Mouse (Mus musculus) megakaryocyte, embryonic 14.5 days (primary cell): ENCODE results near the gene Pi4k2a. TPM values are rescaled to one million over a fixed set of nuclear protein-coding genes. Genes with fewer than 3 reads are reported as not detected.

Experiments used
- H3K27me3 ChIP-seq: replicated peaks from 2 replicates; pipeline ENCODE3; 2012; ENCODE audit warnings: inconsistent platforms
- H3K36me3 ChIP-seq: replicated peaks from 2 replicates; pipeline ENCODE3; 2012; ENCODE audit warnings: low read length, inconsistent platforms, mixed read lengths
- H3K4me1 ChIP-seq: 2 replicates; pipeline ENCODE4 v1.6.1; 2012; ENCODE audit warnings: inconsistent platforms
- H3K4me3 ChIP-seq: replicated peaks from 2 replicates; pipeline ENCODE3; 2012; ENCODE audit warnings: moderate library complexity, mild to moderate bottlenecking, inconsistent platforms
- H3K9me3 ChIP-seq: 2 replicates; pipeline ENCODE4 v1.6.1; 2012; ENCODE audit warnings: inconsistent platforms
- FLI1 ChIP-seq: IDR thresholded peaks from 2 replicates; pipeline ENCODE4 v1.6.1; 2012; ENCODE audit warnings: low read length, inconsistent platforms, mixed read lengths
- GATA1 ChIP-seq: IDR thresholded peaks from 3 replicates; pipeline ENCODE4 v1.6.1; 2012; ENCODE audit warnings: mixed read lengths, low read length, inconsistent platforms, borderline replicate concordance
- polyA plus RNA-seq: library from polyadenylated mRNA; stranded (reverse); fragments of >175 nt; gene quantifications from 2 replicates; pipeline ENCODE4 v1.2.3, GENCODE M21; 2012; ENCODE audit warnings: low replicate concordance; ENCODE audit not compliant: insufficient read depth

Pi4k2a gene
- polyA plus RNA-seq, 1 experiment, result 14.6 TPM

GRCm38 (mm10) chr19:42151990-42152389, 61.7 kb downstream of the Pi4k2a start:
- H3K4me1 ChIP-seq, result peaks cover 58% of the 10 kb centered on the region
- H3K36me3 ChIP-seq, result peaks cover 12% of the 10 kb centered on the region
- no peaks in the 10 kb centered on the region for H3K9me3 ChIP-seq
- peaks cover 14% of the 10 kb centered on the region for H3K27me3 ChIP-seq
- H3K4me3 ChIP-seq, result no peak overlapping the region
- TF ChIP-seq GATA1 (no peak), FLI1 (no peak)

- TF ChIP-seq GATA1 (no peak), FLI1 (no peak)
Observed at GRCm38 (mm10) chr19:42157493-42158237, 67.4 kb downstream of the Pi4k2a start.

GRCm38 (mm10) chr19:42158246-42159017, 68.2 kb downstream of the Pi4k2a start:
- H3K27me3 ChIP-seq, result peaks cover 1% of the 10 kb centered on the region
- H3K36me3 ChIP-seq, result no peaks in the 10 kb centered on the region
- no peaks in the 10 kb centered on the region for H3K9me3 ChIP-seq
- peaks cover 18% of the 10 kb centered on the region for H3K4me1 ChIP-seq
- H3K4me3 ChIP-seq, result no peak overlapping the region
- TF ChIP-seq FLI1 (no peak), GATA1 (no peak)

More at GRCm38 (mm10) chr19:42157493-42158237, 67.4 kb downstream of the Pi4k2a start:
- Histone ChIP-seq H3K9me3 (no peaks in the 10 kb centered on the region), H3K4me3 (peak overlapping the region; percentile 34), H3K36me3 (no peaks in the 10 kb centered on the region), H3K27me3 (peaks cover 1% of the 10 kb centered on the region), H3K4me1 (peaks cover 18% of the 10 kb centered on the region)

GRCm38 (mm10) chr19:42163764-42164163, 73.5 kb downstream of the Pi4k2a start, which contains the start of gene Zfyve27:
Gene Zfyve27 (plus strand): TSS chr19:42163951.
- TF ChIP-seq FLI1, result no peak
- H3K36me3 ChIP-seq, result no peaks in the 10 kb centered on the region
- H3K27me3 ChIP-seq, result peaks cover 9% of the 10 kb centered on the region
- no peaks in the 10 kb centered on the region for H3K9me3 ChIP-seq
- H3K4me1 ChIP-seq, result peaks cover 33% of the 10 kb centered on the region
- no peak within 1 kb of the TSS for H3K4me3 ChIP-seq

DNA sequence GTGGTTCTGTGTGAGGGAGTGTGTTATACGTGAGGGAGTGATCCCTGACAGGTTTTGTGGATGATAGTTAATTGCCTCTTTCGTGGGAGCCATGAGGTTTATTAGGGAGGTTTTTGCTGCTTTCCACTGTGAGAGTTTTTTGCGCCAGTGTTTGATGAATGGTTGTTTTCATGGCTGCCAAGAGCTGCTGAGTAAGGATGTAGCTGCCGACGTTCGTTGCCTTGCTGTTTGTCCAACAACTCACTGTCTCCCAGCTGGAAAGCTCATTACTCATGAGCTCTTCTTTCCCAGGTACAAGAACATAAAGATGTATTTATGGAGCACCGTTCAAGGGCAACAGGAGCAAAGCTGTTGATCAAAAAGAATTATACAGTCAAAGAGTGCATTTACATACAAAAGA, 73.9 kb downstream of the Pi4k2a start:
- Histone ChIP-seq H3K4me3 (no peak overlapping the region), H3K27me3 (peaks cover 9% of the 10 kb centered on the region), H3K4me1 (peaks cover 37% of the 10 kb centered on the region), H3K36me3 (no peaks in the 10 kb centered on the region), H3K9me3 (no peaks in the 10 kb centered on the region)
- TF ChIP-seq FLI1 (no peak), GATA1 (no peak)

GRCm38 (mm10) chr19:42166130-42166529, 75.9 kb downstream of the Pi4k2a start:
- H3K27me3 ChIP-seq, result peaks cover 12% of the 10 kb centered on the region
- no peaks in the 10 kb centered on the region for H3K36me3 ChIP-seq
- H3K9me3 ChIP-seq, result no peaks in the 10 kb centered on the region
- peaks cover 53% of the 10 kb centered on the region for H3K4me1 ChIP-seq
- TF ChIP-seq GATA1 (no peak), FLI1 (no peak)
- H3K4me3 ChIP-seq, result peak overlapping the region; percentile 77

- peaks cover 12% of the 10 kb centered on the region for H3K27me3 ChIP-seq
- H3K4me1 ChIP-seq, result peaks cover 59% of the 10 kb centered on the region
- H3K9me3 ChIP-seq, result no peaks in the 10 kb centered on the region
- TF ChIP-seq FLI1, result no peak
- TF ChIP-seq GATA1, result no peak
- no peaks in the 10 kb centered on the region for H3K36me3 ChIP-seq
- H3K4me3 ChIP-seq, result no peak overlapping the region
Observed at GRCm38 (mm10) chr19:42166766-42167165, 76.5 kb downstream of the Pi4k2a start.

- no peaks in the 10 kb centered on the region for H3K9me3 ChIP-seq
- H3K4me1 ChIP-seq, result peaks cover 64% of the 10 kb centered on the region
Observed at GRCm38 (mm10) chr19:42167489-42167888, 77.2 kb downstream of the Pi4k2a start.

GRCm38 (mm10) chr19:42169322-42169975, 79.2 kb downstream of the Pi4k2a start:
- H3K4me1 ChIP-seq, result peaks cover 71% of the 10 kb centered on the region

More at GRCm38 (mm10) chr19:42167489-42167888, 77.2 kb downstream of the Pi4k2a start:
- no peak for TF ChIP-seq FLI1
- no peak for TF ChIP-seq GATA1
- H3K36me3 ChIP-seq, result no peaks in the 10 kb centered on the region
- no peak overlapping the region for H3K4me3 ChIP-seq
- H3K27me3 ChIP-seq, result peaks cover 12% of the 10 kb centered on the region

More at GRCm38 (mm10) chr19:42169322-42169975, 79.2 kb downstream of the Pi4k2a start:
- Histone ChIP-seq H3K4me3 (peak overlapping the region; percentile 99), H3K9me3 (no peaks in the 10 kb centered on the region), H3K27me3 (peaks cover 12% of the 10 kb centered on the region), H3K36me3 (peaks cover 12% of the 10 kb centered on the region)
- TF ChIP-seq FLI1, result no peak
- TF ChIP-seq GATA1, result no peak
